Mouse (Mus musculus) embryonic facial prominence, embryonic 11.5 days (tissue): ENCODE data around the gene Kpna7. TPM values are rescaled to one million over a fixed set of nuclear protein-coding genes. Genes with fewer than 3 reads are reported as not detected.
"Not testable (repeated sequence)": the region's sequence is repeated elsewhere in the genome, so short reads cannot be mapped to it uniquely, and the experiment has no call there.

Experiments used
- ATAC-seq: fragments of 200-750 bp; cut with Nextera tagmentation; replicated peaks from 2 replicates; pipeline ENCODE4 v1.8.0; 2017; ENCODE audit warnings: low read depth; ENCODE audit not compliant: insufficient number of reproducible peaks, low FRiP score, low TSS enrichment
- DNase-seq: peaks from one replicate; pipeline ENCODE4 v3.0.0-alpha.2; 2015; ENCODE audit warnings: low spot score
- H3K27ac ChIP-seq: fragments of 300-500 bp; sonication (generic); replicated peaks from 2 replicates; pipeline ENCODE4 v1.5.1; 2014; ENCODE audit warnings: mild to moderate bottlenecking, low read depth, low read length, control low read depth
- H3K27me3 ChIP-seq: fragments of 300-500 bp; sonication (generic); 2 replicates; pipeline ENCODE4 v1.6.1; 2014; ENCODE audit warnings: mild to moderate bottlenecking, low read length, moderate library complexity, mixed read lengths; ENCODE audit not compliant: control insufficient read depth, insufficient read depth
- H3K36me3 ChIP-seq: fragments of 300-500 bp; sonication (generic); replicated peaks from 2 replicates; pipeline ENCODE4 v1.6.1; 2014; ENCODE audit warnings: low read depth, mild to moderate bottlenecking, low read length, moderate library complexity, mixed read lengths; ENCODE audit not compliant: control insufficient read depth, insufficient read depth
- H3K4me1 ChIP-seq: fragments of 300-500 bp; sonication (generic); 2 replicates; pipeline ENCODE4 v1.6.1; 2014; ENCODE audit warnings: low read length, mixed read lengths; ENCODE audit not compliant: control insufficient read depth, insufficient read depth
- H3K4me2 ChIP-seq: fragments of 300-500 bp; sonication (generic); 2 replicates; pipeline ENCODE4 v1.6.1; 2014; ENCODE audit warnings: low read depth, mild to moderate bottlenecking, control low read depth, low read length, moderate library complexity
- H3K4me3 ChIP-seq: fragments of 300-500 bp; sonication (generic); 2 replicates; pipeline ENCODE4 v1.5.1; 2014; ENCODE audit warnings: low read depth, low read length, control low read depth
- H3K9ac ChIP-seq: fragments of 300-500 bp; sonication (generic); replicated peaks from 2 replicates; pipeline ENCODE4 v1.6.1; 2014; ENCODE audit warnings: mild to moderate bottlenecking, control low read depth, low read length
- H3K9me3 ChIP-seq: fragments of 300-500 bp; sonication (generic); replicated peaks from 2 replicates; pipeline ENCODE4 v1.6.1; 2016; ENCODE audit warnings: mild to moderate bottlenecking, low read length, inconsistent platforms, mixed read lengths; ENCODE audit not compliant: control insufficient read depth
- WGBS: fragments of 180-500 bp; shearing (Covaris S2); extraction: QIAGEN DNeasy Blood & Tissue Kit; methylation state at CpG from one replicate; pipeline ENCODE4 v1.1.7; 2014; 5-methylcytosine and 5-hydroxymethylcytosine counted together
- polyA plus RNA-seq: library from polyadenylated mRNA; unstranded; fragments of >200 nt; fragmentation: Nextera tagmentation; extraction: Ambion mirVana; gene quantifications from 2 replicates; pipeline ENCODE4 v1.2.1, GENCODE M21; 2014

Gene Kpna7
- polyA plus RNA-seq, 1 experiment from 2014 or later: not detected

DNA sequence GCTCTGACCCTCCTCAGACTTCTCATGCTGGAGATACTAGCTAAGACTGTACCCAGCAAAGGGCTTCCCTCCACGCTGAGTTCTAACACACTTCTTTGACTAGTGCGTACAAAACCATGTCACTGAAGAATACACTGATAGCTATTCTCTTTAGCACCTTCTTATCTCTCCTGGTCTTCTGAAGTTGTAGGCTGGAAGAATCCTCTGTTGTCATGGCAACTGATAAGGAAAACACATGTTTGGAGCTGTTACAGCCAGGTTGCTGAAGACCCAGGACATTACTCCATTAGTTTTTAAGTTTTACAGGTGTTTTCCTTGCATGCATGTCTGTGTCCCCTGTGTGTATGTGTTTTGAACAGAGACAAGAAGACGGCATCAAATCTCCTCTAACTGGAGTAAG lies 29.6 kb downstream of the Kpna7 start:
- not testable (repeated sequence) for H3K4me2 ChIP-seq, H3K27me3 ChIP-seq, H3K9ac ChIP-seq, H3K27ac ChIP-seq, DNase-seq, H3K36me3 ChIP-seq, H3K4me1 ChIP-seq, ATAC-seq, H3K4me3 ChIP-seq, H3K9me3 ChIP-seq
- WGBS: 84% methylated on average over 3 of the region's 3 CpGs

DNA sequence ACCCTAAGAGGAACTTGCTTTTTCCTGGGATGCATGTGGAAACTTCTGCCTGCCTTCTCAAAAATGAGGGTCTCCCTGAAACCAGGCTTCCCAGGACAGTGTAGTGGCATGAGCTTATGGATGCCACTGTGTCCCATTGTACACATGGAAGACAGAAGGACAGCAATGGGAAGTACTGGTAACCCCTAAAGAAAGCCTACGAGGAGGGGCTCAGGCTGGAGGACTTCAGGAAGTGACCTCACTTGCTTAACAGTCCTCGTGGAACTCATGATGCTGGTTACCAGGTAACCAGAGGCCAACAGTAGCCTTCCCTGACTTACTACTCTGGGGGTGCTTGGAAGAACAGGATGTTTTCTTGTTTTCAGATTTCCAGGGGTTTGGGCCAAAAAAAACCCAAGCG lies 41.1 kb downstream of the Kpna7 start, which contains the start of gene 1700018F24Rik:
Gene 1700018F24Rik, plus strand, starts transcription at position 301 of the 400 bp plus-strand sequence.
- not testable (repeated sequence) for ATAC-seq

GRCm38 (mm10) chr5:145041628-145042027 lies 42.2 kb downstream of the Kpna7 start:
- H3K4me3 ChIP-seq: no peak overlapping the region
- H3K36me3 ChIP-seq: no peaks in the 10 kb centered on the region
- ATAC-seq (no peak), DNase-seq (peak; percentile 42)
- no peak overlapping the region for H3K9ac ChIP-seq
- H3K4me1 ChIP-seq: no peaks in the 10 kb centered on the region
- H3K9me3 ChIP-seq: no peaks in the 10 kb centered on the region
- WGBS: 42% methylated on average over 4 of the region's 4 CpGs
- no peak overlapping the region for H3K4me2 ChIP-seq
- no peaks in the 10 kb centered on the region for H3K27me3 ChIP-seq
- H3K27ac ChIP-seq: no peak overlapping the region

More for the DNA sequence above, 41.1 kb downstream of the Kpna7 start, which contains the start of gene 1700018F24Rik:
- H3K4me3 ChIP-seq, H3K4me1 ChIP-seq, DNase-seq, H3K4me2 ChIP-seq, H3K27me3 ChIP-seq, H3K27ac ChIP-seq, H3K9ac ChIP-seq, H3K36me3 ChIP-seq, H3K9me3 ChIP-seq: not testable (repeated sequence)
- 82% methylated on average over 3 of the region's 3 CpGs for WGBS

GRCm38 (mm10) chr5:145032391-145032790 lies 51.4 kb downstream of the Kpna7 start, which contains the start of gene Gm4871:
TSS of gene Gm4871 (minus strand) at chr5:145032754.
- not testable (repeated sequence) for H3K36me3 ChIP-seq, ATAC-seq, H3K27me3 ChIP-seq, H3K4me2 ChIP-seq, H3K4me1 ChIP-seq, DNase-seq, H3K9ac ChIP-seq, H3K27ac ChIP-seq, H3K9me3 ChIP-seq, H3K4me3 ChIP-seq
- WGBS: 76% methylated on average over 5 of the region's 5 CpGs

GRCm38 (mm10) chr5:145030476-145030875 lies 53.4 kb downstream of the Kpna7 start:
- H3K27me3 ChIP-seq, H3K4me3 ChIP-seq, H3K9ac ChIP-seq, ATAC-seq, H3K4me2 ChIP-seq, H3K27ac ChIP-seq, H3K9me3 ChIP-seq, H3K36me3 ChIP-seq, DNase-seq, H3K4me1 ChIP-seq: not testable (repeated sequence)
- WGBS: 77% methylated on average over 1 of the region's 1 CpGs

DNA sequence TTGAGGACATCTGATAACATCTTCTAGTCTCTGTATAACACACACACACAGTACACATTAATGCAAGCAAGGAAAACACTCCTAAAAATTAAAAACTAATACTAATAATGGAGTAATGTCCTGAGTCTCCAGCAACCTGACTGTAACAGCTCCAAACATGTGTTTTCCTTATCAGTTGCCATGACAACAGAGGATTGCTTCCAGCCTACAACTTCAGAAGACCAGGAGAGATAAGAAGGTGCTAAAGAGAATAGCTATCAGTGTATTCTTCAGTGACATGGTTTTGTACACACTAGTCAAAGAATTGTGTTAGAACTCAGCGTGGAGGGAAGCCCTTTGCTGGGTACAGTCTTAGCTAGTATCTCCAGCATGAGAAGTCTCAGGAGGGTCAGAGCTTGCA lies 63.1 kb downstream of the Kpna7 start:
- H3K36me3 ChIP-seq, H3K4me2 ChIP-seq, H3K9ac ChIP-seq, H3K4me3 ChIP-seq, H3K27ac ChIP-seq, DNase-seq, H3K4me1 ChIP-seq, H3K27me3 ChIP-seq, ATAC-seq, H3K9me3 ChIP-seq: not testable (repeated sequence)
- 87% methylated on average over 1 of the region's 1 CpGs for WGBS

GRCm38 (mm10) chr5:145020254-145020653 lies 63.6 kb downstream of the Kpna7 start:
- not testable (repeated sequence) for H3K27me3 ChIP-seq, H3K36me3 ChIP-seq, H3K27ac ChIP-seq, H3K9me3 ChIP-seq, DNase-seq, H3K4me2 ChIP-seq, H3K9ac ChIP-seq, H3K4me3 ChIP-seq, H3K4me1 ChIP-seq, ATAC-seq
- 30% methylated on average over 1 of the region's 1 CpGs for WGBS

- DNase-seq, H3K27me3 ChIP-seq, H3K36me3 ChIP-seq, H3K27ac ChIP-seq, H3K9me3 ChIP-seq, H3K9ac ChIP-seq, H3K4me2 ChIP-seq, H3K4me3 ChIP-seq, H3K4me1 ChIP-seq, ATAC-seq: not testable (repeated sequence)
- WGBS: 43% methylated on average over 1 of the region's 2 CpGs
These were observed 67.1 kb downstream of the Kpna7 start for GRCm38 (mm10) chr5:145016761-145017160.
